Mouse (Mus musculus): ENCODE results near the gene Cpt1a. TPM values are rescaled to one million over a fixed set of nuclear protein-coding genes. Genes with fewer than 3 reads are reported as not detected.

Cpt1a gene
- polyA plus RNA-seq, 1 experiment, result 13.5 TPM

GRCm38 (mm10) chr19:3295245-3295644 is 26.9 kb upstream of the Cpt1a start:
- Histone ChIP-seq H3K4me2 (ENCODE audit: low read depth) (no peak overlapping the region), H3K79me2 (ENCODE audit: control insufficient read depth, insufficient read depth) (no peaks in the 10 kb centered on the region), H3K4me3 (no peak overlapping the region), H3ac (ENCODE audit: control insufficient read depth, insufficient read length) (no peak overlapping the region), H3K27me3 (ENCODE audit: control insufficient read depth, insufficient read depth, insufficient read length) (no peaks in the 10 kb centered on the region), H3K36me3 (ENCODE audit: control insufficient read depth, insufficient read depth) (no peaks in the 10 kb centered on the region)
- TF ChIP-seq MYOG (IDR thresholded peaks at IDR 0.05; ENCODE audit: control insufficient read depth in 1 of 3, insufficient read depth in 1 of 3, insufficient read length in 2 of 3, low read depth in 2 of 3) (peak in 1 of 3 experiments; percentile 43), MYOD1 (IDR thresholded peaks at IDR 0.05; ENCODE audit: control insufficient read depth in 1 of 3, insufficient read length in 2 of 3, low read depth in 2 of 3) (peak in 1 of 3 experiments; percentile 73), TCF3 (IDR thresholded peaks at IDR 0.05; ENCODE audit: insufficient read length, low read depth) (no peak), TCF12 (IDR thresholded peaks at IDR 0.05; ENCODE audit: insufficient read depth, poor library complexity, severe bottlenecking) (no peak)

DNA sequence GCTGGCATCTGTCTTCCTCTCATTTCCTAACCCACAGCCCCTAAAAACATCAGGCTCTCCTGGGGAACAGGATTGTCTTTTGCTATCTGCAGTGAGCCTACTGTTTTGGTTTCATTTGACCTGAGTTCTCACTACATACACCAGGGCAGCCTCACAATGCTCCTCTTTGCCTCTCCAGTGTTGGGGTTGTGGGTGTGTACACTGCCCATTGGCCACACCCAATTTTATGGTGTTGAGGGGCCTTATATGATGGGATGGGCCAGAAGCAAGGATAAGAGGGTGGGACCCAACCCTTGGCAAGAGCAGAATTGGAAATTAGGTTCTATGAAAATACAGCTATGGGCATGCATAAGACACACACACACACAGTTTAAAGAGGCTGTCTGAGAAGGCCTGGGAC is 25.1 kb upstream of the Cpt1a start:
- Histone ChIP-seq H3K27me3 (ENCODE audit: control insufficient read depth, insufficient read depth, insufficient read length) (peaks cover 5% of the 10 kb centered on the region), H3K4me2 (ENCODE audit: low read depth) (no peak overlapping the region), H3K36me3 (ENCODE audit: control insufficient read depth, insufficient read depth) (no peaks in the 10 kb centered on the region), H3K4me3 (no peak overlapping the region), H3ac (ENCODE audit: control insufficient read depth, insufficient read length) (no peak overlapping the region), H3K79me2 (ENCODE audit: control insufficient read depth, insufficient read depth) (no peaks in the 10 kb centered on the region)
- no peak for TF ChIP-seq POLR2AphosphoS2 (IDR thresholded peaks at IDR 0.05; ENCODE audit: insufficient read length, low read depth)
- TF ChIP-seq TCF12 (IDR thresholded peaks at IDR 0.05; ENCODE audit: insufficient read depth, poor library complexity, severe bottlenecking), result no peak
- no peak for TF ChIP-seq CEBPB (IDR thresholded peaks at IDR 0.05; ENCODE audit: insufficient read depth, poor library complexity, severe bottlenecking)
- no peak for TF ChIP-seq MYOD1 (IDR thresholded peaks at IDR 0.05; ENCODE audit: control insufficient read depth in 1 of 3, insufficient read length in 2 of 3, low read depth in 2 of 3)
- TF ChIP-seq MYOG (IDR thresholded peaks at IDR 0.05; ENCODE audit: control insufficient read depth in 1 of 3, insufficient read depth in 1 of 3, insufficient read length in 2 of 3, low read depth in 2 of 3), result no peak
- TF ChIP-seq E2F4 (IDR thresholded peaks at IDR 0.05; ENCODE audit: insufficient read depth), result no peak
- TF ChIP-seq POLR2A (IDR thresholded peaks at IDR 0.05; ENCODE audit: insufficient read length, low read depth), result no peak
- TF ChIP-seq REST (IDR thresholded peaks at IDR 0.05; ENCODE audit: insufficient read depth, insufficient read length), result no peak
- TF ChIP-seq MAX (IDR thresholded peaks at IDR 0.05; ENCODE audit: low read depth), result no peak
- TF ChIP-seq TCF3 (IDR thresholded peaks at IDR 0.05; ENCODE audit: insufficient read length, low read depth), result no peak
- no peak for TF ChIP-seq USF1 (IDR thresholded peaks at IDR 0.05; ENCODE audit: low read depth)
- TF ChIP-seq SRF (IDR thresholded peaks at IDR 0.05; ENCODE audit: control insufficient read depth, insufficient read length, low read depth), result no peak

- TF ChIP-seq TCF3 (IDR thresholded peaks at IDR 0.05; ENCODE audit: insufficient read length, low read depth) (no peak), SRF (IDR thresholded peaks at IDR 0.05; ENCODE audit: control insufficient read depth, insufficient read length, low read depth) (no peak), CEBPB (IDR thresholded peaks at IDR 0.05; ENCODE audit: insufficient read depth, poor library complexity, severe bottlenecking) (no peak), TCF12 (IDR thresholded peaks at IDR 0.05; ENCODE audit: insufficient read depth, poor library complexity, severe bottlenecking) (no peak), E2F4 (IDR thresholded peaks at IDR 0.05; ENCODE audit: insufficient read depth) (no peak), REST (IDR thresholded peaks at IDR 0.05; ENCODE audit: insufficient read depth, insufficient read length) (no peak), MYOD1 (IDR thresholded peaks at IDR 0.05; ENCODE audit: control insufficient read depth in 1 of 3, insufficient read length in 2 of 3, low read depth in 2 of 3) (no peak), USF1 (IDR thresholded peaks at IDR 0.05; ENCODE audit: low read depth) (no peak), MAX (IDR thresholded peaks at IDR 0.05; ENCODE audit: low read depth) (no peak), POLR2AphosphoS2 (IDR thresholded peaks at IDR 0.05; ENCODE audit: insufficient read length, low read depth) (no peak), MYOG (IDR thresholded peaks at IDR 0.05; ENCODE audit: control insufficient read depth in 1 of 3, insufficient read depth in 1 of 3, insufficient read length in 2 of 3, low read depth in 2 of 3) (no peak), POLR2A (IDR thresholded peaks at IDR 0.05; ENCODE audit: insufficient read length, low read depth) (no peak)
These were observed 24.4 kb upstream of the Cpt1a start for GRCm38 (mm10) chr19:3297775-3298174.

GRCm38 (mm10) chr19:3304017-3304416 is 18.1 kb upstream of the Cpt1a start:
- no peak for TF ChIP-seq CEBPB (IDR thresholded peaks at IDR 0.05; ENCODE audit: insufficient read depth, poor library complexity, severe bottlenecking)
- no peak for TF ChIP-seq POLR2A (IDR thresholded peaks at IDR 0.05; ENCODE audit: insufficient read length, low read depth)
- no peak for TF ChIP-seq SRF (IDR thresholded peaks at IDR 0.05; ENCODE audit: control insufficient read depth, insufficient read length, low read depth)
- TF ChIP-seq TCF12 (IDR thresholded peaks at IDR 0.05; ENCODE audit: insufficient read depth, poor library complexity, severe bottlenecking), result no peak
- Histone ChIP-seq H3K27me3 (ENCODE audit: control insufficient read depth, insufficient read depth, insufficient read length) (peaks cover 44% of the 10 kb centered on the region), H3K79me2 (ENCODE audit: control insufficient read depth, insufficient read depth) (no peaks in the 10 kb centered on the region), H3K36me3 (ENCODE audit: control insufficient read depth, insufficient read depth) (no peaks in the 10 kb centered on the region), H3ac (ENCODE audit: control insufficient read depth, insufficient read length) (no peak overlapping the region), H3K4me2 (ENCODE audit: low read depth) (no peak overlapping the region), H3K4me3 (no peak overlapping the region)

More at GRCm38 (mm10) chr19:3297775-3298174, 24.4 kb upstream of the Cpt1a start:
- Histone ChIP-seq H3K4me3 (no peak overlapping the region), H3K36me3 (ENCODE audit: control insufficient read depth, insufficient read depth) (no peaks in the 10 kb centered on the region), H3K27me3 (ENCODE audit: control insufficient read depth, insufficient read depth, insufficient read length) (peaks cover 5% of the 10 kb centered on the region), H3K79me2 (ENCODE audit: control insufficient read depth, insufficient read depth) (no peaks in the 10 kb centered on the region), H3K4me2 (ENCODE audit: low read depth) (no peak overlapping the region), H3ac (ENCODE audit: control insufficient read depth, insufficient read length) (no peak overlapping the region)

GRCm38 (mm10) chr19:3307175-3307949 is 14.8 kb upstream of the Cpt1a start:
- Histone ChIP-seq H3K4me3 (no peak overlapping the region), H3ac (ENCODE audit: control insufficient read depth, insufficient read length) (no peak overlapping the region), H3K4me2 (ENCODE audit: low read depth) (no peak overlapping the region), H3K79me2 (ENCODE audit: control insufficient read depth, insufficient read depth) (no peaks in the 10 kb centered on the region), H3K27me3 (ENCODE audit: control insufficient read depth, insufficient read depth, insufficient read length) (peaks cover 39% of the 10 kb centered on the region), H3K36me3 (ENCODE audit: control insufficient read depth, insufficient read depth) (no peaks in the 10 kb centered on the region)
- no peak for TF ChIP-seq POLR2A (IDR thresholded peaks at IDR 0.05; ENCODE audit: insufficient read length, low read depth)
- TF ChIP-seq POLR2AphosphoS2 (IDR thresholded peaks at IDR 0.05; ENCODE audit: insufficient read length, low read depth), result no peak
- no peak for TF ChIP-seq MYOG (IDR thresholded peaks at IDR 0.05; ENCODE audit: control insufficient read depth in 1 of 3, insufficient read depth in 1 of 3, insufficient read length in 2 of 3, low read depth in 2 of 3)
- no peak for TF ChIP-seq E2F4 (IDR thresholded peaks at IDR 0.05; ENCODE audit: insufficient read depth)
- TF ChIP-seq TCF3 (IDR thresholded peaks at IDR 0.05; ENCODE audit: insufficient read length, low read depth), result no peak
- no peak for TF ChIP-seq SRF (IDR thresholded peaks at IDR 0.05; ENCODE audit: control insufficient read depth, insufficient read length, low read depth)
- TF ChIP-seq USF1 (IDR thresholded peaks at IDR 0.05; ENCODE audit: low read depth), result no peak
- TF ChIP-seq MAX (IDR thresholded peaks at IDR 0.05; ENCODE audit: low read depth), result no peak
- TF ChIP-seq MYOD1 (IDR thresholded peaks at IDR 0.05; ENCODE audit: control insufficient read depth in 1 of 3, insufficient read length in 2 of 3, low read depth in 2 of 3), result no peak
- TF ChIP-seq REST (IDR thresholded peaks at IDR 0.05; ENCODE audit: insufficient read depth, insufficient read length), result no peak
- no peak for TF ChIP-seq CEBPB (IDR thresholded peaks at IDR 0.05; ENCODE audit: insufficient read depth, poor library complexity, severe bottlenecking)

All from myocyte (in vitro differentiated cells).